Mouse (Mus musculus) liver, embryonic 14.5 days (tissue): ENCODE data around the gene Tbc1d13.
"Not testable (repeated sequence)": the region's sequence is repeated elsewhere in the genome, so short reads cannot be mapped to it uniquely, and the experiment has no call there.

Experiments used
- CTCF ChIP-seq: IDR thresholded peaks from 2 replicates; pipeline ENCODE4 v1.5.1; 2016; ENCODE audit warnings: antibody characterized with exemption, low read depth, control low read depth
- EP300 ChIP-seq: IDR thresholded peaks from 2 replicates; pipeline ENCODE4 v1.6.1; 2016; ENCODE audit warnings: antibody characterized with exemption, low read depth

DNA sequence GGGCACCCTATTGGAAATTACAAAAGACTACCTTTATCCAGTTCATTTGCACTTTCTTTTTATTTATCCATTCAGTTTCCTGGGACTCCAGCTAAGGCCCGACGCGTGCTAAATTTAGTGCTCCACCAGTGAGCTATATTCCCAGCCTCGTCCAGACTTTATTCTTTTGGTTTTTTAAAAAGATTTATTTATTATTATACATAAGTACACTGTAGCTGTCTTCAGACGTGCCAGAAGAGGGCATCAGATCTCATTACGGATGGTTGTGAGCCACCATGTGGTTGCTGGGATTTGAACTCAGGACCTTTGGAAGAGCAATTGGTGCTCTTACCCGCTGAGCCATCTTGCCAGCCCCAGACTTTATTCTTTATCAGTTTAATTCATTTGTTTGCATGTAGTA, 45.2 kb downstream of the Tbc1d13 start:
- peak; percentile 5; the same call in 1 of the 2 replicates for TF ChIP-seq CTCF
- not testable (repeated sequence) for TF ChIP-seq EP300
